Mouse (Mus musculus) ES-E14 (cell line): Measurements from ENCODE around the gene Mapkap1. TPM values are rescaled to one million over a fixed set of nuclear protein-coding genes. Genes with fewer than 3 reads are reported as not detected.

Experiments
- DNase-seq: peaks from one replicate; pipeline ENCODE4 v3.0.0-alpha.2; 2013; ENCODE audit warnings: low read depth, low spot score
- H3K27ac ChIP-seq: 2 replicates; pipeline ENCODE4 v1.5.1; 2012; ENCODE audit warnings: low read depth, mild to moderate bottlenecking, low read length, moderate library complexity, mixed read lengths; ENCODE audit not compliant: poor library complexity, insufficient read depth, severe bottlenecking
- H3K36me3 ChIP-seq: 2 replicates; pipeline ENCODE4 v1.6.1; 2012; ENCODE audit warnings: mild to moderate bottlenecking, low read length, moderate library complexity, mixed read lengths; ENCODE audit not compliant: control insufficient read depth, poor library complexity, insufficient read depth, severe bottlenecking
- H3K4me1 ChIP-seq, 2 experiments: fragments of 150-350 bp in 1 of 2; sonication (generic) in 1 of 2; 2 replicates each; pipeline ENCODE4 v1.6.1; 2012; ENCODE audit warnings: low read length in 2 of 2, mild to moderate bottlenecking in 1 of 2, mixed read lengths in 1 of 2; ENCODE audit not compliant: control insufficient read depth in 2 of 2, insufficient read depth in 2 of 2, poor library complexity in 1 of 2
- H3K4me3 ChIP-seq, 2 experiments: fragments of 150-350 bp in 1 of 2; sonication (generic) in 1 of 2; 2 replicates each; pipeline ENCODE4 v1.5.1; 2012; ENCODE audit warnings: low read length in 2 of 2, low read depth in 1 of 2, mild to moderate bottlenecking in 1 of 2, mixed read lengths in 1 of 2; ENCODE audit not compliant: insufficient read depth in 1 of 2, poor library complexity in 1 of 2, severe bottlenecking in 1 of 2
- H3K9ac ChIP-seq: 2 replicates; pipeline ENCODE4 v1.6.1; 2012; ENCODE audit warnings: low read depth, mild to moderate bottlenecking, low read length, mixed read lengths; ENCODE audit not compliant: poor library complexity, insufficient read depth, severe bottlenecking
- H3K9me3 ChIP-seq: fragments of 150-350 bp; sonication (generic); 2 replicates; pipeline ENCODE4 v1.6.1; 2012; ENCODE audit warnings: low read depth, mild to moderate bottlenecking, low read length; ENCODE audit not compliant: control insufficient read depth, insufficient read depth
- CHD2 ChIP-seq: IDR thresholded peaks from 2 replicates; pipeline ENCODE4 v1.6.1; 2014; ENCODE audit warnings: mild to moderate bottlenecking, low read depth, low read length, inconsistent platforms
- HCFC1 ChIP-seq: IDR thresholded peaks from 2 replicates; pipeline ENCODE4 v1.6.1; 2012; ENCODE audit warnings: low read length, inconsistent platforms, borderline replicate concordance; ENCODE audit not compliant: insufficient read depth
- MAFK ChIP-seq: IDR thresholded peaks from 2 replicates; pipeline ENCODE4 v1.6.1; 2014; ENCODE audit warnings: mild to moderate bottlenecking, low read depth, low read length, inconsistent platforms; ENCODE audit not compliant: insufficient read depth
- ZC3H11A ChIP-seq: IDR thresholded peaks from 2 replicates; pipeline ENCODE4 v1.6.1; 2012; ENCODE audit warnings: low read depth, mild to moderate bottlenecking, inconsistent platforms, low read length, borderline replicate concordance
- ZNF384 ChIP-seq: IDR thresholded peaks from 2 replicates; pipeline ENCODE4 v1.6.1; 2012; ENCODE audit warnings: low read depth, low read length, inconsistent platforms
- in situ Hi-C, 2 experiments: fragments of 600-800 bp; cut with MboI; formaldehyde crosslinking; loops; one replicate each; pipeline ENCODE4 v1.15.1; 2025; ENCODE audit warnings: low sequenced_read_pairs in 2 of 2, inconsistent platforms in 1 of 2; ENCODE audit not compliant: unreplicated experiment in 2 of 2
- total RNA-seq: library from RNA; depleted of rRNA; stranded (reverse); fragments of 300-350 nt; gene quantifications from 2 replicates; pipeline ENCODE4 v1.2.3, GENCODE M21; 2012

Gene Mapkap1
- total RNA-seq, 1 experiment = 47.3 TPM

GRCm38 (mm10) chr2:34531801-34532298, 125.3 kb downstream of the Mapkap1 start:
- TF ChIP-seq CHD2 = no peak
- TF ChIP-seq ZNF384 = no peak
- TF ChIP-seq HCFC1 = no peak
- no peak for TF ChIP-seq ZC3H11A
- no peak for TF ChIP-seq MAFK
- H3K4me3 ChIP-seq = no peak overlapping the region
- in situ Hi-C loops = no loop called here
- no peaks in the 10 kb centered on the region for H3K9me3 ChIP-seq
- no peak overlapping the region for H3K9ac ChIP-seq
- no peak for DNase-seq
- H3K27ac ChIP-seq = no peak overlapping the region
- no peaks in the 10 kb centered on the region for H3K4me1 ChIP-seq
- no peaks in the 10 kb centered on the region; the same call in 1 of the 2 replicates for H3K36me3 ChIP-seq

DNA sequence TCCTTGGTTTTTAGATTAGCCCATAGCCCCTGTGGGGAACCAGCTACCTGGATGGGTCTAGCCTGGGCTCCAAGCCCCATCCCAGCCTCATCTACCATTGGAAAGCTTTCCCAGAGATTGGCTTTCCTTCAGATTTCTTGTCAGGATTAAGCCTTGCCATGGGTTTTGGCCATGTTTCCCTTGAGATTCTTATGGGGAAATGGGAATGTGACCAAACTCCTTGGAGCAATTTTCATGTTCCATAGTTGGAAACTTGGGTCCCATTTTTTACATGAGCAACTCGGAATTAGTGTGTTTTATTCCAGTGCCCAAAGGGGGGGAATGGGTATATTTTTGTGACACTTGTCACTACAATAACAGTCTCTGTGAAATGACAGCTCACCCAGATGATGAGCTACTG, 125.8 kb downstream of the Mapkap1 start:
- no peak overlapping the region for H3K9ac ChIP-seq
- H3K9me3 ChIP-seq = no peaks in the 10 kb centered on the region
- no peak overlapping the region for H3K4me3 ChIP-seq
- H3K27ac ChIP-seq = no peak overlapping the region
- DNase-seq = no peak
- H3K4me1 ChIP-seq = no peaks in the 10 kb centered on the region
- no peaks in the 10 kb centered on the region; the same call in 1 of the 2 replicates for H3K36me3 ChIP-seq
- no peak for TF ChIP-seq CHD2
- no peak for TF ChIP-seq ZNF384
- no peak for TF ChIP-seq ZC3H11A
- TF ChIP-seq MAFK = no peak
- TF ChIP-seq HCFC1 = no peak
- in situ Hi-C loops = no loop called here

DNA sequence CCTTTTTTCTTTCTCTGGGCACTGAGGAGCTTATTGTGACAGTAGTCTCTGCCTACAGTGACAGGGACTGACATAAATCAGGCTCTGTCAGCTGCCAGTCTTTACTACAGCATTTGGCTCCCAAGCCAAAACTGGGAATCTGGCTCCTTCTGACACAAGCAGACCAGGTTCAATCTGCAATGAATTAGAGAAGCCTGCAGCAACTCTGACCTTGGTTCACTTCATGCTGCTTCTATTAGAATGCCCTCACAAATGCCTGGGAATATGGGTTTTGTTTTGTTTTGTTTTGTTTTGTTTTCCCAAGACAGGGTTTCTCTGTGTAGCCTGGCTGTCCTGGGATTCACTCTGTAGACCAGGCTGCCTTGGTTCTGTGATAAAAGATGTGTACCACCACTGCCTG, 126.7 kb downstream of the Mapkap1 start:
- no peaks in the 10 kb centered on the region; the same call in 1 of the 2 replicates for H3K36me3 ChIP-seq
- TF ChIP-seq ZC3H11A (no peak), CHD2 (no peak), HCFC1 (no peak), ZNF384 (no peak), MAFK (no peak)
- H3K4me3 ChIP-seq = no peak overlapping the region
- DNase-seq = no peak
- no peak overlapping the region for H3K9ac ChIP-seq
- no peaks in the 10 kb centered on the region for H3K4me1 ChIP-seq
- no peak overlapping the region for H3K27ac ChIP-seq
- no peaks in the 10 kb centered on the region for H3K9me3 ChIP-seq
- in situ Hi-C loops = no loop called here

GRCm38 (mm10) chr2:34534996-34535395, 128.4 kb downstream of the Mapkap1 start:
- H3K4me3 ChIP-seq = no peak overlapping the region
- in situ Hi-C loops = no loop called here
- H3K36me3 ChIP-seq = no peaks in the 10 kb centered on the region; the same call in 1 of the 2 replicates
- no peak overlapping the region for H3K27ac ChIP-seq
- no peaks in the 10 kb centered on the region for H3K9me3 ChIP-seq
- H3K4me1 ChIP-seq = no peaks in the 10 kb centered on the region
- TF ChIP-seq HCFC1 (no peak), ZNF384 (no peak), ZC3H11A (no peak)
- DNase-seq = no peak
- no peak overlapping the region for H3K9ac ChIP-seq

DNA sequence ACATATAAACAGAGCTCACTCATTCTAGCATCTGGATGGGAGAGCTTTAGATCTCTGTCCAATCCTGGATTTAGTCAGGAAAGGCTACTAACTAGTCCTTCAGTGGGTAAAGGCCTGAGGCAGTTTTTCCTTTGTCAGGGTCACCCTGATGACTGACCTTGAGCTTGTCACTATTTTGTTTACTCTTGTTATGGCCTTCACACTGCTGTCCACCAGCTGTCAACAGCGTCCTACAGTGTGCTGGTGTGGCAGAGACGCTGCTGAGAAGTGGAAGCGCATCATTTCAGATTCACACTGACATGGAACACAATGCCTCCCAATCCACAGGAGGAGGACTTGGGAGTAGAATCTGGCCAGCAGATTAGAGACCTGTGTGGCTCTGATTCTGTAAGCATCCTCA, 130.8 kb downstream of the Mapkap1 start:
- H3K27ac ChIP-seq = no peak overlapping the region
- H3K4me1 ChIP-seq = no peaks in the 10 kb centered on the region
- H3K36me3 ChIP-seq = no peaks in the 10 kb centered on the region; the same call in 1 of the 2 replicates
- in situ Hi-C loops = no loop called here
- no peak overlapping the region for H3K9ac ChIP-seq
- no peak for DNase-seq
- no peaks in the 10 kb centered on the region for H3K9me3 ChIP-seq
- H3K4me3 ChIP-seq = no peak overlapping the region
- TF ChIP-seq ZNF384 = no peak
- no peak for TF ChIP-seq CHD2
- no peak for TF ChIP-seq HCFC1
- TF ChIP-seq ZC3H11A = no peak
- no peak for TF ChIP-seq MAFK
